Mouse (Mus musculus) forelimb bud, embryonic 11.5 days (tissue): Measurements from ENCODE around the gene Pheta2.
"Not testable (repeated sequence)": the region's sequence is repeated elsewhere in the genome, so short reads cannot be mapped to it uniquely, and the experiment has no call there.

ENCODE experiments used
- DNase-seq: peaks from one replicate; pipeline ENCODE4 v3.0.0-alpha.2; 2012; ENCODE audit warnings: low read depth, low spot score

Gene Pheta2

GRCm38 (mm10) chr15:82343368-82344287 lies 4.9 kb downstream of the Pheta2 start:
- no peak for DNase-seq

GRCm38 (mm10) chr15:82344971-82345370 lies 6.2 kb downstream of the Pheta2 start:
- DNase-seq = no peak

DNA sequence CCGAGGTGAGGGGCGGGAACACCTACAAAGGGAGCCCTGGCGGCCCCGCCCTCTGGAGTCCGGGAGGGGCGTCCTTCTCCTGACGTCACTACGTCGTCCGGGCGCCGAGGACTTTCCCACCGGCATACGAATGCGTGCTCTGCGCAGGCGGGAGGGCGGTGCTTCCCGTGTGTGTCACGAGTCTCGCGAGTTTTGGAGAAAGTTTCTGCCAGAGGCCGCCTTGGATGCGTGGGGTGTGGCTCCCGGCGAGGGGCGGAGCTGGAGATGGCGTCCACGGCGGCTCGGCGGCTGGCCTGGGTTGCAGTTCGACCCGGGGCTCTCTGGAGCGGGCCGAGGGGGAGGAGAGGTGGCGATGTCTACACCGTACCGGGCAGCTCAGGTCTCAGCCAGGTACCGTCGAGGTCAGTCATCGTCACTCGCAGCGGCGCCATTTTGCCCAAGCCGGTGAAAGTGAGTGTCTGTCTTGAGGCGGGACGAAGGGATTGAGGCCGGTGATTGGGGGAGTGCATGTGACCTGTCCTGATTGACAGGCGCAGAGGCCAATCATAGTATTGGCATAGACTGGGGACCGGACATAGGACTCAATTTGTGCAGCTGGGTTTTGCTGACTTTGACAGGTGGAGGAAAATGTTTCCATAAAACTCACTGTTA lies 7.2 kb downstream of the Pheta2 start:
- DNase-seq = peak; percentile 99

DNA sequence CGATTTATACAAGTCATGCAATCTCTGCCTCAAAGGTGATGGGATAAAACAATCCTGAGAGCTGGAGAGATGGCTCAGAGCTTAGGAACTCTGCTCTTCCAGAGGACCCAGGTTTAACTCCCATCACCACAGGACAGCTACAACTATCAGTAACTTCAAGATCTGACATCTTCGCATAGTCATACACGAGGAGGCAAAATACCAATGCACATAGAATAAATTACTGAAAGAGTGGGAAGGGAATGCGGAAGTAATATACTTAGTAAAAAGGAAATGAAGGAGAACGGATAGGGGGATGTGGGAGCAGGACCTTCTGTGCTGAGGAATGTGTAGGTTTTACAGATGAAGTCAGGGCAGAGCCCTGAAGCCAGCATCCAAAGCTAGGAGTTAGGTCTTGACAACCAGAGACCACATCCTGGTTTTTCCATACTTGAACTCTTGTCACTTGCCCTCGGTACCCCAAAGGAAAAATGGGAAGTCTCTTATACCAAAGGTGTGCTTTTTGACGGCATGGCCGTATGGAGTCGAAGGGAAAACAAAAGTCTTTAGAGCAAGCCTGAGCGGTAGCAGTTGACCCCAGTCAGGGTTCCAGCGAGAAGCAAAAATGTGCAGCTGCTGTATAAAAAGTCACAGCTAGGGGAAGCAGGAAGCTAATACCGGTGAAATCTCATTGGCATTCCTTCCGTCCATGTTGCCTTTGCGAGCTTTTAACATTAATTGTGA lies 8.0 kb downstream of the Pheta2 start:
- DNase-seq = no peak

DNA sequence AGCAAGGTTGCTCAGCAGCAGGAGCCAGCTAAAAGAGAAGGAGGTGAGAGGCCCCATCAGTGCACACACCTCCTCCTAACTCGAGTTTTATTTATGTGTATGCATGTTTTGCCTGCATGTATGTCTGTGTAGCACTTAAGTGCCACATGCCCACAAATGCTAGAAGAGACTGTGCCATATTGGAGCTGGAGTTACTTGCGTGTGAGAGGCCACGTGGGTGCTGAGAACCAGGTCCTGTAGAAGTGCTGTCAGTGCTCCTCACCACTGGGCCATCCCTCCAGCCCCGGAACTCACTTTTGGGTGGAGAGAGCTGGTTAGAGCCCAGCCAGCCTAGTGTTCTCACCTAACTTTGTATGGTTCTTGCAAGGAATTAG lies 8.5 kb downstream of the Pheta2 start:
- no peak for DNase-seq

- DNase-seq = no peak
Observed at GRCm38 (mm10) chr15:82347852-82348251, 9.1 kb downstream of the Pheta2 start.

DNA sequence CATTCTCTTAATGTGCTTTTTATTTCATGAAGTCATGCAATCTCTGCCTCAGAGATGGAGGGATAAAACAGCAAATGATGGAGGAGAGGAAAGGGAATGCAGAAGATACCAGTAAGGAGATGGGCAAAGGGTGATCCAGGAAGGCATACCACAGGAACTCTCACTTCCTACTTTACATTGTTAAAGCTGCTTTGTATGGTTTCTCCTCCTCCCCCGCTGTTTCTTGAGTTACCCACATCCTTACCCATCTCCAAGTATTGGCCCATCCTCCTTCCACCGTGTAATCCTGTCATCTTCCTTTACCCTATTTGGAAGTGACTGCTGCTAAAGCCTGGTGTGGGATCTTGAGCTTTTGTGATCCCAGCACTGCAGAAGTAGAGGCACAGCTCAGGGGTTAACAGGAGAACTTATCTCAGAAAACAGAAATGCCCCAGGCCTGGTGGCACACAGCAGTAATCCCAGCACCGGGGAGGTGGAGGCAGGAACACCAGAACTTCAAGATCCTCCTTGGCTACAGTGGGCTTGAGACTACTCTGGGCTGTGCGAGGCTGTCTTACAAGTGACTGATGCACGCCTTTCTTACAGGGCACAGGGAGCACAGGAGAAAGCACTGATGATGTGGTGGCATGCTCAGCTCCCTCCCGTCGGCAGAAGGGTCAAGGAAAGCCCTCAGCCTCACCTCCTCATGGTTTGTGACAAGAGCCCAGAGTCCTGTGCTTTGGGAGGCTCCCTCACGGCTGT lies 9.7 kb downstream of the Pheta2 start:
- DNase-seq = no peak

DNA sequence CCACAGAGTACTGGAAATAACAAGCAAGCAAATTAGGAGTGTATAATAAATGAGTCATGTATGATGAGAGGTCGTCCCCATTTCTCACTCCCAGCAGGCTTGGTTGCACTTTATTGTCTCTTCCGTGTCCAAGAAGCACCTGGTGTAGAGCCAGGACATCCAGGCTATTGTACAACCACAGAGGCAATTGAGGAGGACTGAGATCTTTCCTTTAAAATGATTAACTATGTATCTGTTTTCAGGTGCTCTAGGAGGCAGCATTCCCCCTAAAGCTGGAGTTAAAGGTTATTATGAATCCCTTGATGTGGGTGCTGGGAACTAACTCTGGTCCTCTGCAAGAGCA lies 10.2 kb downstream of the Pheta2 start:
- DNase-seq = no peak

DNA sequence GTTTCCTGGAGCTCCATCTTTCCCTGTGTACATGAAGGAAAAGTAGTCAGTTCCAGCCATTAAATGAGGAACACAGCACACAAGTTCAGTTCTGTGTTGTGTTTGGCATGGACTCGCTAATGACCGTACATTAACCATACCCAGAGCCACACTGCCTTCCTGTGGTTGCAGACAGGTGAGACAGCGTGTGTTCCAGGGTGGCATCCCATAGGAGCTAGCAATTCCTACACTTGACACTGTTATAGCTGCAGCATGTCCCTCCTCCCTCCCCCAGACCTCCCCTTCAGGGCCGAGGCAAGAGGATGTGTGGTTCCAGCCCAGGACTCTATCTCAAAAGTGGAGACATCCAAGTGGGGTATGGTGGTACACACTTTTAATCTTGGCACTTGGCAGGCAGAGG lies 11.6 kb downstream of the Pheta2 start:
- no peak for DNase-seq

DNA sequence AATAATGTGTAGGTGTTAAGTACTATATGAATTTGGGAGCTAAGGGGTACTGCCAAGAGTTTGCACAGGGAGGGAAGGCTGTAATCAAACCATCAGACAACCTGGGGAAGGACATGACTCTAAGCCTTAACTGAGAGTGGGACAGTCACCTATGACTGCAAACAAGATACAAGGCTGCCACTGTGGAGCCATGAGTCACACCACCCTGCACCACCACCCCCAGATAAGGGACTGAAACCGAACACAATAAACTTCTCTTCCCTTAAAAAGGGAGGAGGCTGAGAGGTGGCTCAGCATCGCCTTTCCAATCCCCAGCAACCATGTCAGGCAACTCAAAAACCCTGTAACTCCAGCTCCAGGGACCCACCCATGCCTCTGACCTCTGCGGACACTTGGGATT lies 12.7 kb downstream of the Pheta2 start:
- DNase-seq = no peak

DNA sequence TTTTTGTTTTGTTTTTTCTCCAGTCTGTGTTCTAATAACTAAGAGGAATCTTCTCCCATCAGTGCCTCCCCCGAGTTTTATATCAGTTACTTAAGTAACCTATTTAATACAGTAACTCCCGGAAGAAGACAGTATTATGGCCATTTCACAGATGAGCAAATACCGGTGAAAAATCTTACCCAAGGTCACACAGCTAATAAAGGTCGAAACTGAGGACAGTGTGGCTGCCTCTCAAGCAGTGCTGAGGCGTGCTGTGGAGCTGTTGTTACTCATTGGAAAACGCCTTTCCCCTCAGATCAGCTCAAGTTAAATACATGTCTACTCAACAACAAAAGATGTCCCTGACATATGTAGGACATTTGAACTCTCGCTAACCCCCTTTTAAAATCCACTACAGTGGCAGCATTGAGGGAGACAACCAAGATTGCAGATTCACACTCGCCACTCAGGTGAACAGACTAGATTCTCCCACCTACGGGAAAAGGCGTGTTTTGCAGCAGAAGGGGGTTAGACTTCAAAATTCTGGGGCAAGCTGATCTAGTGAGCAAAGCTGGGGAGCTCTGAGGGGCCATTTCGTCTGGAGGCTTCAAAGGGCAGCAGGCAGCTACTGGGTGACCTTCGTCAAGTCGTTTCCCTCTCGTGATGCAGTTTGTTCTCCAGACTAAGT lies 14.5 kb downstream of the Pheta2 start:
- DNase-seq = no peak

DNA sequence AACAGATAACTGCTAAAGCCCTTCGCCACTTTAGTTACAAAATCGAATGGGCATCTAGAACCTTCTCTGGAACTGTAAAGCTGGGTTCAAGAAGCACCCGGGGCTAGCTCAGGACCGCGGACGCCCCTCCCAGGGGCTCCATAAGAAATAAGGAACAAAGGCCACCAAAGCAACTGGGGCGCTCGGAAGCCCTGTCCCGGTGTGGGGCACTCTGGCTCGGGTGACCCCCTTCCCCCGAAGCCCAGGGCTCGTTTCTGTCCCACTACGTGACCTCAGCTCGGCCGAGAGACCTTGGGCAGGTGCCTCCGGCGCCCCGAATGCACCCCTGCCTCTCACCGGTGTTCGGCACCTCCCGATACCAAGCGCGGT lies 15.0 kb downstream of the Pheta2 start:
- DNase-seq = no peak

DNA sequence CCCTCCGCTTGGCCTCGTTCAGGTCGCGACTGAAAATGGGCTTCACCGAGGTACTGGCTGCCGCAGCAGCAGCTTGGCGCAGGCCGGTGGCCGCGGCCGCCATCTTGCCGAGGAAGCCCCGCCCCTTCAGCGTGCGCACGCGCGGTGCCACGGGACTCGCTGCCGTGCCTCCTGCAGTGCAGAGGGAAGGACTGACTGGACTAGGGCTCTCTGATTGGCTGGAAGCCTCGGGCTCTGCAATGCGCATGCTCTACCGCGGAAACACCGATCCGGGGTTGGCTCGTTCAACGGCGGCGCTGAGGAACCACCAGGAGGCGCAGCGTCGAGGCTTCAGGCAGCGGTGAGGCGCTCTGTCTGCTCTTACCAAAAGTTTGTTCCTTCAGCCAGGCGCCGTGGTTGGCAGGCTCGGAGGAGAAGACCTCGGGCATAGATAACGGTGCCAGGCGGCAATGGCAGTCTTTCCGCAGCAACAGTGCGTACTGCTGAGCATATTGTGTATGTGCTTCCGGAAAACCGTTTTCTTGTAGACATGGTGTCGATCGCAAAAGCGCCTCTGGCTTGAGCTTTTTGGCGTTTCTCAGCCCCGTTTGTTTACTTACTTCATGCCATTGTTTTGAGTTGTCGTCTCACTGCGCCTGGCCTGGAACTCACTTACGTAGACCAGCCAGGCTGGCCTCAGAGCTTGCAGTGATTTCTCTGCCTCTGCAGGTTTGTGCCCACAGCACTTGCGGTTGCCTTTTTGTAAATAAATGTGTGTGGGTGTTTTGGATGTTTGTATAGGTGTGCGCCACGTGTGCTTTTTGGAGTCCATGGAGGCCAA lies 15.6 kb downstream of the Pheta2 start, which contains the start of gene Ndufa6:
TSS of gene Ndufa6 (minus strand) at position 197 of the 820 bp plus-strand sequence.
- peak; percentile 98 for DNase-seq

DNA sequence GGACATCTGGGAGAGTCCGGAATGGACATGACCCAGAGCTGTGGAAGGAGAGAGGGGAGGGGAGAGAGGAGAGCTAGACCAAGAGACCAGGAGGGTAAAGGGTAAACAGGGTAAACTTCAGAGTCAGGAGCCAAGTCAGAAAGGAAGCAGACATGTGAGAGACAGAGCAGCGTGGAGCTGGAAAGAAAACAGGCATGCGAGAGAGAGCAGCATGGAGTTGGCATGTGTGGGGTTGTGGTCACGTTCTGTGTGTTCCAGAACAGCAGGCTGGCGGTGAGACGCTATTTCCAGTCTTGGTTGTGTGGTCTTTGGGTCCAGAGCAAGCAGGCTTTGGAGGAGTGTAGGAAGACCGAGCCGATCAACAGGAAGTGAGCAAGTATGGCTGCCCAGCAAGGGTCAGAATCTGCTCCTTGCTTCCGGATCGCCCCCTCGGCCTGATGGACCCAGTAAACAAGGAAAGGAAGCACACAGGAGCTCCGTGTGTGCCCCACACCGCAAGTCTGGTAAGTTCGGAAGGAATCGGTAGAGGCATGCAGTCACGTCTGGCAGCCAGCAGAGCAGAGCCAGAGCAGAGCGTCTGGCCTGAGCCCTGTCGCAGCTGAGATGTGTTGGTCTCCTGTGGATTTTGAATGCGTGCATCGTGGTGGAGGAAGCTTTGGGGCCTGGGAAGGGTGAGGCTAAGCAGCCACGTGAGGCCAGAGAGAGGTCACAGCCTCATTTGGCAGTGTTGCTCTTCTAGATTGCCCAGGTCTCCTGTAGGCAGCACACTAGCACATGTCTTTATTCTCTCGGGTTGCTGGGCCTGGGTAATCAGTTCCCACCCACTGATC lies 19.9 kb downstream of the Pheta2 start:
- no peak for DNase-seq

GRCm38 (mm10) chr15:82361459-82362018 lies 22.8 kb downstream of the Pheta2 start:
- DNase-seq = no peak

- DNase-seq = no peak
Observed at GRCm38 (mm10) chr15:82362234-82362633, 23.5 kb downstream of the Pheta2 start.

DNA sequence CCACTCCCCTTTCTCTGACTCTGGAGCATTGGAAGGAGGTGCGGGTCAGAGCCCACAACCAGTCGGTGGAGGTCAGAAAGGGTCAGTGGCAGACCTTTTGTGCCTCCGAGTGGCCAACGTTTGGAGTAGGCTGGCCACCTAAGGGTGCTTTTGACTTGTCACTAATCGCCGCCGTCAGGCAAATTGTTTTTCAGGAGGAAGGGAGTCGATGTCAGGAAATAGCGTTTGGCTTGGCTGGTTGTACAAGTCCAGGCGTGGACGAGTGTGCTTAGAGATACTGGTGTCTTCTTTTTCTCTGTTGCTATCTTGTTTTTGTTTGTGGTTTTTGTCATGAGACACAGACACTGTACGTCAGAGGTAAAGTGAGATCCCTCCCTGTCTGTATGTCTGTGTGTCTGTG lies 25.1 kb downstream of the Pheta2 start:
- DNase-seq = not testable (repeated sequence)

DNA sequence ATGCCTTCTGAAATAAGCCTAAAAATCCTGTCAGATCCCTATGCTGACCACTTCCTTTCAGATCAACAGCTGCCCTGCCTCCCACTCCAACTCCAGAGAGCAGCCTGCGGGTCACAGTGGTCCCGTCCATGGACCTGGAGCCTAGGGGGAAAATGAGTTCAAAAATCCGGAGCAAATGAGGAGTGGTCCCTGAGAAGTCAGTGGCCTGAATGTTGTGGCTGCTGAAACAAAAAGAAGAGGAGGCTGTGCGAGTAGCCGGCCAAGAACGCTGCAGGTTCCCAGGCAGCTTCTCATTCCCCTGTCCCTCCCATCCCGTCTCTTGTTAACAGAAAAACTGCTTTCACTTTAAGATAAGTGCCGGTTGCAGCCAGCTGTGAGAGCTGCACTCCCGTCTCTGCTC lies 25.8 kb downstream of the Pheta2 start:
- DNase-seq = not testable (repeated sequence)

DNA sequence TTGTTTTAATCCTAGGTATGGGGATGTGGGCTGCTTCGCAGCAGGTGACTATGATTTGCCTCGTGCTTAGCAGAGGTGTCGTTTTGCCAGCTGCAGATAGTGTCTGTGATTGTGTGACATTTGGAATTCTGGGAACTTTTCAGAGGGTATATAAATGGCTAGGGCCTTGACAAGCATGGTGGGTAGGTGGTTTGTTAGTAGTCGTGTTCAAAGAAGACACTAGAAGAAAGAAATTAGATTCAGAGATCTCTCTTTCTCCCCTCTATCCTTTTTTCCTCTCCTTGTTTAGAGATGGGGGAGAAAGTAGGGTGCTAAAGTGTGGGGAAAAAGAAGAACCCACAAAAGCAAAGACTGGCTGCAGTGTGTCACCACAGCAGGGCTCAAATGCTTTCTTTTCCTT lies 29.4 kb downstream of the Pheta2 start:
- DNase-seq = no peak
